Mouse (Mus musculus): ENCODE measurements around the gene Sox10.

The Sox10 gene

GRCm38 (mm10) chr15:79155572-79155971 lies 9.5 kb downstream of the Sox10 start:
- DNase-seq (ENCODE audit: low spot score) = no peak

- no peak for DNase-seq (ENCODE audit: low spot score)
Observed at GRCm38 (mm10) chr15:79152709-79153108, 12.3 kb downstream of the Sox10 start.

- no peak for DNase-seq (ENCODE audit: low spot score)
Observed at GRCm38 (mm10) chr15:79151881-79152280, 13.2 kb downstream of the Sox10 start.

- peak; percentile 78 for DNase-seq (ENCODE audit: low spot score)
Observed at GRCm38 (mm10) chr15:79148533-79148932, 16.5 kb downstream of the Sox10 start.

GRCm38 (mm10) chr15:79145522-79145921 lies 19.5 kb downstream of the Sox10 start:
- DNase-seq (ENCODE audit: low spot score) = no peak

- DNase-seq (ENCODE audit: low spot score) = no peak
Observed at GRCm38 (mm10) chr15:79144021-79144420, 21.0 kb downstream of the Sox10 start.

GRCm38 (mm10) chr15:79143316-79143715 lies 21.7 kb downstream of the Sox10 start:
- no peak for DNase-seq (ENCODE audit: low spot score)

GRCm38 (mm10) chr15:79141566-79141917 lies 23.5 kb downstream of the Sox10 start:
- DNase-seq (ENCODE audit: low spot score) = no peak

- peak; percentile 95 for DNase-seq (ENCODE audit: low spot score)
Observed at GRCm38 (mm10) chr15:79140866-79141565, 24.0 kb downstream of the Sox10 start, which contains the start of the genes Polr2f and 1700088E04Rik. Gene Polr2f (plus strand): TSS chr15:79141009. Gene 1700088E04Rik (minus strand): TSS chr15:79141253.

- DNase-seq (ENCODE audit: low spot score) = no peak
Observed at GRCm38 (mm10) chr15:79139640-79140039, 25.4 kb downstream of the Sox10 start.

GRCm38 (mm10) chr15:79135783-79136575 lies 29.1 kb downstream of the Sox10 start:
- DNase-seq (ENCODE audit: low spot score) = no peak

- no peak for DNase-seq (ENCODE audit: low spot score)
Observed at GRCm38 (mm10) chr15:79135332-79135731, 29.7 kb downstream of the Sox10 start.

GRCm38 (mm10) chr15:79134496-79135270 lies 30.4 kb downstream of the Sox10 start:
- DNase-seq (ENCODE audit: low spot score) = no peak

- no peak for DNase-seq (ENCODE audit: low spot score)
Observed at GRCm38 (mm10) chr15:79133191-79133661, 31.8 kb downstream of the Sox10 start.

GRCm38 (mm10) chr15:79131442-79131841 lies 33.6 kb downstream of the Sox10 start:
- peak; percentile 66 for DNase-seq (ENCODE audit: low spot score)

- DNase-seq (ENCODE audit: low spot score) = no peak
Observed at GRCm38 (mm10) chr15:79130782-79131181, 34.3 kb downstream of the Sox10 start.

GRCm38 (mm10) chr15:79129311-79129710 lies 35.7 kb downstream of the Sox10 start:
- DNase-seq (ENCODE audit: low spot score) = no peak

- no peak for DNase-seq (ENCODE audit: low spot score)
Observed at GRCm38 (mm10) chr15:79128208-79128607, 36.8 kb downstream of the Sox10 start.

- DNase-seq (ENCODE audit: low spot score) = no peak
Observed at GRCm38 (mm10) chr15:79127101-79127500, 37.9 kb downstream of the Sox10 start.

- DNase-seq (ENCODE audit: low spot score) = no peak
Observed at GRCm38 (mm10) chr15:79126217-79126932, 38.7 kb downstream of the Sox10 start.

- no peak for DNase-seq (ENCODE audit: low spot score)
Observed at GRCm38 (mm10) chr15:79124331-79124875, 40.6 kb downstream of the Sox10 start.
